Mouse (Mus musculus): ENCODE data around the gene Tgfb1i1. TPM values are rescaled to one million over a fixed set of nuclear protein-coding genes. Genes with fewer than 3 reads are reported as not detected.
A peak's percentile ranks its signal among the peaks of the same experiment; 100 is the strongest.

Gene Tgfb1i1
- polyA plus RNA-seq, 1 experiment from 2014 or later: 40.9 TPM

DNA sequence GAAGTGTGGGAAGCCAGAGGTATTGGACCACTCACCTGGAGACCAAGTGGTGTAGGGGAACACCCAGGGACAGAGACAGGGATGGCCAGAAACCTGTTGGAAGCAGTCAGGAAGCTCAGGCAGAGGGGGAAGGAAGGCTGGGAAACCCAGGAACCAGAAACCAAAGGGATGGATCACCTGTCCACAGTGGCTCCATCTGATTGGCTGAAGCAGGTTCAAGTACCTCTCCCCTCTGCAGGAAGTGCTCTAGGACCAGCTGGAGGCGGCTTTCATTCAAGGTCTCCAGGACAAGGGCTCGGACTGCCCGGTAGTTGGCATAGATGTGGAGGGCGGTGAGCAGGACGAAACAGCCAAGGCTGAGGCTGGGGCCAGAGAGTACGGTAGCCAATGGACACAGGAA is 29.4 kb downstream of the Tgfb1i1 start:
- Histone ChIP-seq H3K4me1 (peaks cover 26% of the 10 kb centered on the region), H3K4me3 (no peak overlapping the region), H3K27ac (replicated peaks) (no peak overlapping the region), H3K9me3 (replicated peaks) (no peaks in the 10 kb centered on the region), H3K27me3 (ENCODE audit: low read depth, poor library complexity, severe bottlenecking) (peaks cover 65% of the 10 kb centered on the region), H3K36me3 (peaks cover 84% of the 10 kb centered on the region)
- DNase-seq (ENCODE audit: low spot score): no peak
- 93% methylated on average over 6 of the region's 6 CpGs for WGBS

DNA sequence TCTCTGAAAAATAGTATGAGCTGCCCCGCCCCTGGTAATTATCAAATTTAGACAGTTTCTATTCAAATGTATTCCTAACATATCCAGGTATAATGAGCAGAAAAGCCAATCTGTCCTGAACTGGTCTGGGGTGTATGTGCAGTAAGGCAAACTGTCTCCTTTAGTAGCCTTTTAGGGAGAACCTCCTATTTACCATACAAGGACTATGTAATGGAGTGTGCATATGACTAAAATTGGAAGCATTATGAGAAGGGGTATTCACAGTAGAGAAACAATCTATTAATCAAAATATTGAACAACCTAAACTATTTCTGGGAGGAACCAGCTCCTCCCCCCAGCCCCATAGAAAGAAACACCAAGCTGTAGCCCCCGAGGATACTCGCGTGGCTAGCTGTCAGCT is 33.1 kb downstream of the Tgfb1i1 start:
- peaks cover 56% of the 10 kb centered on the region for H3K4me1 ChIP-seq
- DNase-seq (ENCODE audit: low spot score): no peak
- H3K27ac ChIP-seq (replicated peaks): no peak overlapping the region
- no peak overlapping the region for H3K4me3 ChIP-seq
- peaks cover 53% of the 10 kb centered on the region for H3K36me3 ChIP-seq
- 85% methylated on average over 4 of the region's 4 CpGs for WGBS
- H3K9me3 ChIP-seq (replicated peaks): no peaks in the 10 kb centered on the region
- H3K27me3 ChIP-seq (ENCODE audit: low read depth, poor library complexity, severe bottlenecking): peaks cover 86% of the 10 kb centered on the region

DNA sequence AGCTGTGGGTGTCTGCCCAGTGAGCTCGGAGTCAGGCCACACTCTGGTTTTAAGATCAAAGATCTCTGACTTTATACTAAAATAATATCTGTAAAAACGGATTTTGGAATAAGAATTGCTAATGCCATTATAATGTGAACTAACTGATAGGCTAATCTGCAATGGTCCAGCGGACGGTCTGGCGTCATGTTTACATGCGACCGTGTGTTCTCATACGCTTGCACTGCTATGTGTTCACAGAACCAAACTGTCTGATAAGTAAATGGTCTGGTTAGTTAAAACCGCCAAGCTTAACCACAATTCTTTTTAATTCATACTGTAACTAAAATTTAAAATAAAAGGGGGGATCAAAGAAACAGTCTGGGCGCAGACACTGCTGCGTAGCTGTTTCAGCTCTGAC is 35.2 kb downstream of the Tgfb1i1 start:
- no peaks in the 10 kb centered on the region for H3K9me3 ChIP-seq (replicated peaks)
- no peak for DNase-seq (ENCODE audit: low spot score)
- peaks cover 54% of the 10 kb centered on the region for H3K4me1 ChIP-seq
- H3K27me3 ChIP-seq (ENCODE audit: low read depth, poor library complexity, severe bottlenecking): peaks cover 88% of the 10 kb centered on the region
- no peak overlapping the region for H3K4me3 ChIP-seq
- no peak overlapping the region for H3K27ac ChIP-seq (replicated peaks)
- WGBS: 80% methylated on average over 11 of the region's 11 CpGs
- H3K36me3 ChIP-seq: peaks cover 47% of the 10 kb centered on the region

DNA sequence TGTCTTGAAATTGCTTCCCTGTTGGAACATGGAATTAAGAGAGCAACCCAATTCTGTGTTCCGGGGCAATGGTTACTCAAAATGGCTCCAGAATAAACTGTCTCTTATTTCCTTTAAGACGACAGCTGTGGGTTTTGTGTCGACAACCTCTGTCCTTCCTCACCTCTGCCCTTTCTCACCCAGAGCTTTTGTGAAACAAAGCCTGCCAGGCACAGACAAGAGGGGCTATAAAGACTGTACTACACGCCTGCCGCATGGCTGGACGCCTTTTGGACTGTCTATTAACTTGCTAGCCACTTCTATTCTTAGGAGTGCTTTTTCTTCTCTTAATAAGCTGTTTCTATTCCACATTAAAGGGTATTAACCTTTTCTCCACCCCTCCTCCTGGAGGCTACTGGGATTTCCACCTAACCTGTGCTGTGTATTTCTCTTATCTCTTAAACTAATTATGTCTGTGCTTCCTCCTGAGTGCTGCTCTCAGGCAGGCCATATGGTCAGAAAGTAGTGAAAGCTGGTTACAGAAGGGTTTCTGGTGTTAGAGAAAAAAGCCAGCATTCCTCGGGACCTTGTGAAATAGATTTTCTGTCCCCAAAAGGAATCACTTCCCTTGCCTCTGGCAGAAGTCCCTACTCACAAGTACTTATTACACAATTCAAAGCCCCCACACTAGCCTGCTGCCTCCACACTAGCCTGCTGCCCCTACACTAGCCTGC is 36.1 kb downstream of the Tgfb1i1 start:
- peaks cover 50% of the 10 kb centered on the region for H3K36me3 ChIP-seq
- peak; percentile 60 for DNase-seq (ENCODE audit: low spot score)
- peaks cover 45% of the 10 kb centered on the region for H3K4me1 ChIP-seq
- no peaks in the 10 kb centered on the region for H3K9me3 ChIP-seq (replicated peaks)
- peaks cover 88% of the 10 kb centered on the region for H3K27me3 ChIP-seq (ENCODE audit: low read depth, poor library complexity, severe bottlenecking)
- 10% methylated on average over 7 of the region's 7 CpGs for WGBS
- peak overlapping the region; percentile 75 for H3K27ac ChIP-seq (replicated peaks)
- no peak overlapping the region for H3K4me3 ChIP-seq

DNA sequence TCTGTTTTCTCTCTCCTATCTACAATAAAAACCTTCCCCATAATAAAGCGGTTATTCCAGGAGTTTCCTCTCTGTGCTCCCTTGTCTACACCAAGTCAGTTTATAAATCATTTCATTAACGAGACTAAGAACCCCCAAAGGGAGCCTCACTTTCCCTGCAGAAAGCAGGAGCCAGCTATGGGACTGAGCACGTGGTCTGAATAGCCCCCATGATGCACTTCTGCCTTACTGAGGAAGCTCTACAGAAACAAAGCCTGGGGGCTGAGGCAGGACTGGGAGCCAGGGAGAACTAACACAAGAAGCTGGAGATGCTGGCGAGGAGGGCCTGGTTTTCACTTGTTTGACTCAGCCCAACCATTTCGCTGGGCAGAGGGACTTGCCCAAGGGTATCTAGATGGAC is 37.4 kb downstream of the Tgfb1i1 start:
- no peak for DNase-seq (ENCODE audit: low spot score)
- 71% methylated on average over 5 of the region's 5 CpGs for WGBS
- H3K27me3 ChIP-seq (ENCODE audit: low read depth, poor library complexity, severe bottlenecking): peaks cover 88% of the 10 kb centered on the region
- H3K4me1 ChIP-seq: peaks cover 51% of the 10 kb centered on the region
- no peak overlapping the region for H3K4me3 ChIP-seq
- no peaks in the 10 kb centered on the region for H3K9me3 ChIP-seq (replicated peaks)
- peaks cover 52% of the 10 kb centered on the region for H3K36me3 ChIP-seq
- H3K27ac ChIP-seq (replicated peaks): peak overlapping the region; percentile 75; the same call in 1 of the 2 replicates

DNA sequence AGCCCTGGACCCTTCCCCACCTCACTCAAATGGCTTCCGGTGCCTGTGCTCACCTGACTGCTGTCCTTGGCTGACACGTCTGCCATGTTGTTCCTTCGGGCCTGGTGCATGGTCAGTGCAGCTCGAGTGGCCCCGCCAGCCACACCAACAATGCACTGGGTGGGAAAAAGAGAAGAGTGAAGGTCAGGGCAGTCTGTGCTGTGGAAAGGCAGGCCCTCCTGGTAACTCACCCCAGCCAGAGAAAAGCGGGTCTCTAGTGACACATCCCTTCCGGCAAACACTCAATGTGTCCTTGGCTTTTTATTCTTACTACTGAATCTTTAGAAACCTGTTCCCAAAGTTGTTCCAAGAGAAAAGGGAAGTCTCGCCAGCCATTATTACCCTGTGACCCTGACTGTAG is 38.4 kb downstream of the Tgfb1i1 start:
- H3K4me3 ChIP-seq: no peak overlapping the region
- H3K9me3 ChIP-seq (replicated peaks): no peaks in the 10 kb centered on the region
- peaks cover 61% of the 10 kb centered on the region for H3K4me1 ChIP-seq
- H3K36me3 ChIP-seq: peaks cover 43% of the 10 kb centered on the region
- no peak for DNase-seq (ENCODE audit: low spot score)
- peaks cover 82% of the 10 kb centered on the region for H3K27me3 ChIP-seq (ENCODE audit: low read depth, poor library complexity, severe bottlenecking)
- peak overlapping the region; percentile 59; the same call in 1 of the 2 replicates for H3K27ac ChIP-seq (replicated peaks)
- WGBS: 87% methylated on average over 8 of the region's 8 CpGs

DNA sequence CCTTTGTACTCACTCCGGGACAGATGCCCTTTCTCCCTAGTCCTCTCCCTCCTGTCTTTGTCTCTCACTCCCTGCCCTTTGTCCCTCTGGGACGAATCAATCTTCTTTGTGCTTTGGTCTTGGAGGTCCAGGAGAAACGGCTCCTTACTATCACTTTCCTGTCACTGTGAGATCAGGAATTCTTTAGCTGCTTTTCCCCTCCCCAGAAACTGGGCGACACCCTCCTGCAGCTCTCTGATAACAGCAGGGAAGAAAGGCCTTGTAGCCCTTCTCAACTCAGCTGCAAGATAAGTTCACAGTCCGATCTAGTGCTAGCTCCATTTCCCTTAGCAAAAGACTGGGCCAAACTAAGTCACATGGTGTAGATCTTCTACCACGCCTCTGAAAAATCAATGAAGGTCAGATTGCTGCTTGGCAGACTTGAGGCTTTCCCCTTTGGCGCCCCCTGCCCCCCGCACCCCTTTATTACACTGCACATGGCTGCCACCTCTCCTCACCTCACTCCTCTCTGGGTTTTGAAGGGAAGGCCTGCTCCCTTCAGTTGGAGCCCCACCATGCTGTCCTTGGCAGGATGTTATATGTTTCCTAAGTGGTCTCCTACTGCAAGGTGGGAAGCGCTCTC is 42.4 kb downstream of the Tgfb1i1 start:
- Histone ChIP-seq H3K4me3 (no peak overlapping the region), H3K4me1 (peaks cover 25% of the 10 kb centered on the region), H3K36me3 (peaks cover 56% of the 10 kb centered on the region), H3K27ac (replicated peaks) (peak overlapping the region; percentile 72), H3K27me3 (ENCODE audit: low read depth, poor library complexity, severe bottlenecking) (peaks cover 69% of the 10 kb centered on the region), H3K9me3 (replicated peaks) (no peaks in the 10 kb centered on the region)
- peak; percentile 54 for DNase-seq (ENCODE audit: low spot score)
- 17% methylated on average over 9 of the region's 9 CpGs for WGBS

DNA sequence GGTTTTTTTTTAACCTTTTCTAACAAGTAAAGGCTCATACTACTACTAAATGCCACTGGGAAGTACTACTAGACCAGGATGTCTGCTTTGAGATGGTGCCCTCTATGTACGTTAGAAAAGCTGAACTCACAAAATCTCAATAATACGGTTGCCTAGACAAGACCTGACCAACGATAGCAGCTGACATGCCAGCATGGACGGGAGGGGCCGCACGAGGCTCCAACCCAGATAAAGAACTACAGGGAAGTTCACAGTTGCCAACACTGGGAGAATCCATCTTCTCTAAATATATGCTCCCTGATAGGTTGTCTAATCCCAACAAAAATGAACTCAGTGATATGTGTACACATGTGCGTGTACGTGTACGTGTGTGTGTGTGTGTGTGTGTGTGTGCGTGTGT is 48.2 kb downstream of the Tgfb1i1 start:
- no peak overlapping the region for H3K4me3 ChIP-seq
- 95% methylated on average over 10 of the region's 10 CpGs for WGBS
- no peaks in the 10 kb centered on the region for H3K9me3 ChIP-seq (replicated peaks)
- DNase-seq (ENCODE audit: low spot score): no peak
- H3K36me3 ChIP-seq: peaks cover 30% of the 10 kb centered on the region
- H3K27me3 ChIP-seq (ENCODE audit: low read depth, poor library complexity, severe bottlenecking): peaks cover 27% of the 10 kb centered on the region
- no peak overlapping the region for H3K27ac ChIP-seq (replicated peaks)
- H3K4me1 ChIP-seq: peaks cover 33% of the 10 kb centered on the region

DNA sequence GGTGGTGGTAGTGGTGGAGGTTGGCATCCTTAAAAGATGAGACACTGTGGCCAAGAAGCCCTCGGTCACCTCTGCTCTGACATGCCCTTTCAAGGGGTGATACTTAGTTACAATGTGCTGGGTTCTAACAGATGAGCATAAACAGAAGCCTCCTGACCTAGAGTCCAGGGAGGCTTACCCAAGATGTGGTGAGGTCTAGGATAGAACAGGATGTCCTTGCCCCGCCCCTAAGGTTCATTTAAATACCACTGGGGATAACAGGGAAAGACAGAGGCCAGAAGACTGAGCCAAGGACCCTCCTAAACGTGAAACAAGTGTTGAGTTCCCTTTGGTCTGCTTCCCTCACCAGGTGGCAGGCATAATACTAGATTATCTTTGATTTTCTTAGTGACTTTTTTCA is 49.9 kb downstream of the Tgfb1i1 start:
- H3K4me3 ChIP-seq: peak overlapping the region; percentile 71; the same call in 1 of the 2 replicates
- H3K4me1 ChIP-seq: peaks cover 42% of the 10 kb centered on the region
- H3K9me3 ChIP-seq (replicated peaks): no peaks in the 10 kb centered on the region
- DNase-seq (ENCODE audit: low spot score): no peak
- 66% methylated on average over 3 of the region's 3 CpGs for WGBS
- no peak overlapping the region for H3K27ac ChIP-seq (replicated peaks)
- H3K36me3 ChIP-seq: peaks cover 25% of the 10 kb centered on the region
- peaks cover 15% of the 10 kb centered on the region for H3K27me3 ChIP-seq (ENCODE audit: low read depth, poor library complexity, severe bottlenecking)

DNA sequence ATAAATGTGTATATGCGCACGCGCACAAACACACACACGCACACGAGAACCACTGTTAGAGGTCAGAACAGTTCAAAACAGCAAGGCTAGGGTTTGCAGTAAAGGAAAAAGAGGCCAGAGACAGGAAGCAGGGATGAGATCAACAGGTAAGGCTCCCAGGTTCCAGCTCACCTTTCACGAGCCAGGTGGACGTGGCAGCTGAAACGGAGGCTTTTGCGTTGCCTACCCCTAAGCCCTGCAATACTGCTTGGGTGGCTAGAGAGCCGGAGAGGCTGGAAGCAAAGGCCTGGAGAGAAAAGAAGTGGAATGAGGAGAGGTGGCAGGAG is 50.6 kb downstream of the Tgfb1i1 start:
- peaks cover 25% of the 10 kb centered on the region for H3K36me3 ChIP-seq
- no peak for DNase-seq (ENCODE audit: low spot score)
- peaks cover 14% of the 10 kb centered on the region; the same call in 1 of the 2 replicates for H3K27me3 ChIP-seq (ENCODE audit: low read depth, poor library complexity, severe bottlenecking)
- peak overlapping the region; percentile 87 for H3K27ac ChIP-seq (replicated peaks)
- H3K4me3 ChIP-seq: peak overlapping the region; percentile 71
- WGBS: 43% methylated on average over 10 of the region's 10 CpGs
- H3K9me3 ChIP-seq (replicated peaks): no peaks in the 10 kb centered on the region
- H3K4me1 ChIP-seq: peaks cover 42% of the 10 kb centered on the region

DNA sequence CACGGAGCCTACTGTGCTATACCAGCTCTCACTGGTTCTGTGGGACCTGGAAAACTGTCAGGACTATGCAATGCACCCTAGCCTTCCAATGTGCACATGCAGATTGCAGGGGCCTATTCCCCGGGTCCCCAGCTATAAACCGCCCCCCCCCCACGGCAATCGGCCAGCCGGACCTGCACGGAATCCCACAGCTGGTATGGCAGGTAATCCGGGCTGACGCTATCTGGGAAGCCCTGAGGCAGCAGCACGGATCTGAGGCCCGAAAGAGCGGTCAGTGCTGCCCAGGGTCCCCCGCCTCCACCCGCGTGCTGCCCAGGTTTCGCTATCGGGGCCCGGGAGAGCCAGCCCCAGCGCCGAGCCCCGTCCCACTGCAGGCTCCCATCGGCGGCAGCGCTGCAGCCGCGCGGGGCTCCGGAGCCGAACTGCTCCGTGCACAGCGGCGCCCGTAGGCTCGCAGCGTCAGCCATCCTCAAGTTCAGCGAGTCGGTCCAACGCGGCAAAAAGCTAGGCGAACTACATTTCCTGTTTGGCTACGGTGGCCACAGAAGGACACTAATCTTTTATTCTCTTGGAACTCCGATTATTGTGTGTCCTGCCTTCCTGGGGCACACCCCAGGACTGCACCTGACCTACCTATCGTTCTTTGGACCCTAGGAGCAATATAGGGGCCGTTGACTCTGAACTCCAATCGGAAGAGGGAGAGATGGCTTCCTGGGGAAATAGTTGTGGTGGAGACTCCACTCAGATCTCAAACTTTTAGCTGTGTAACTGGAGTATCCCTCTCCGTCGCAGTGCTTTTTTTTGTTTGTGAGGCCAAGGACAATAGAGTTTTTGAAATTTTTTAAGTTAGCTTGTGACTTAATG is 51.2 kb downstream of the Tgfb1i1 start, which contains the start of gene BC017158:
Gene BC017158, minus strand, starts transcription at position 554 of the 864 bp plus-strand sequence.
- H3K4me1 ChIP-seq: peaks cover 42% of the 10 kb centered on the region
- H3K27ac ChIP-seq (replicated peaks): peak within 1 kb of the TSS; percentile 87
- WGBS: 3% methylated on average over 47 of the region's 47 CpGs

DNA sequence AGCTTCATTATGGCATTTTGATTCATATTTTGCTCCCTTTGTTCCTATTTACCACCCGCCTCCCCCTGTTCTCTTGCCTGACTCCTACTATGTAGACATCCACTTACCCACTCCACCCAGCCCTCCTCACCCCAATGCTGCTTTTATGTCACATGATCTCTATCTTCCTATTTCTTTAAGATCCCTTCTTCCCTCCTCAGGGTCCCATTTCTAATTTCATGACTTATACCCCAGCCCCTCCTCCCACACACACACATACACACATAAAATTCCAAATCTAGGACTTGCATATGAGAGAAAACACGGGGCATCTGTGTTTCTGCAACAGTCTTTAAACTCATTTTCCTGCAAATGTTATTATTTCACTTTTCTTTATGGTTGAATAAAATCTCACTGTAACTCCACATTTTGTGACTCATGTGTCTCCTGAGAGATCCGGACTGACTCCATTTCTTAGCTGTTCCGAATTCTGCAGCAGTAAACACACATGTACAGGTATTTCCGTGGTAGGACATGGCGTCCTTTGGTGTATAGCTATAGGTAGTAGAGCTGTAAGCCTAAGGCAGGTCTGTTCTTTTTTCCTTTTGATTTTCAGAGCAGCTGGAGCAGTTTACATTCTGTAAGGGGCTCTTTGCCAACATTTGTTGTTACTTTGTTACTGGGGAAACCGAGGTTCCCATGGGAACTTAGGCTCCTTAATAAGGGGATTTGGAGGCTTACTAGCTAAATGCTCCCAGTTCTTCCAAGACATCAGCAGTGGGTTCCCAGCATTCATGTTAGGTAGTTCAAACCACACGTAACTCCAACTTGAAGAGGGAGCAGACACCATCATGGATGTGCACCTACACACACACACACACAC is 52.1 kb downstream of the Tgfb1i1 start:
- H3K36me3 ChIP-seq: 0 out of 2 replicates have a peak, but pooled peaks cover 12% of the 10 kb centered on the region

More for the DNA sequence above, 51.2 kb downstream of the Tgfb1i1 start, which contains the start of gene BC017158:
- no peaks in the 10 kb centered on the region for H3K9me3 ChIP-seq (replicated peaks)
- H3K36me3 ChIP-seq: peaks cover 19% of the 10 kb centered on the region; the same call in 1 of the 2 replicates
- peak within 1 kb of the TSS; percentile 71 for H3K4me3 ChIP-seq
- peak; percentile 72 for DNase-seq (ENCODE audit: low spot score)
- peaks cover 14% of the 10 kb centered on the region; the same call in 1 of the 2 replicates for H3K27me3 ChIP-seq (ENCODE audit: low read depth, poor library complexity, severe bottlenecking)

More for the DNA sequence above, 52.1 kb downstream of the Tgfb1i1 start:
- 83% methylated on average over 8 of the region's 8 CpGs for WGBS
- Histone ChIP-seq H3K9me3 (replicated peaks) (no peaks in the 10 kb centered on the region), H3K4me3 (peak overlapping the region; percentile 71), H3K27me3 (ENCODE audit: low read depth, poor library complexity, severe bottlenecking) (peaks cover 14% of the 10 kb centered on the region; the same call in 1 of the 2 replicates), H3K4me1 (peaks cover 42% of the 10 kb centered on the region), H3K27ac (replicated peaks) (peak overlapping the region; percentile 87)
- no peak for DNase-seq (ENCODE audit: low spot score)
